Mouse (Mus musculus): ENCODE data around the gene Cbx6. TPM values are rescaled to one million over a fixed set of nuclear protein-coding genes. Genes with fewer than 3 reads are reported as not detected.

Cbx6 gene
- total RNA-seq, 2 experiments from 2014 or later, result 41.0 to 43.1 TPM

Other genes starting within 250 kb of the Cbx6 start
- gene Dmc1, start 229.6 kb downstream of the Cbx6 start, total RNA-seq (2021), result under 1 TPM; 0.50 to 0.93 TPM
- gene Fam227a, start 175.7 kb downstream of the Cbx6 start, total RNA-seq (2021), result 1 to 10 TPM; 1.5 to 2.0 TPM
- 10 to 100 TPM; 16.9 to 18.7 TPM for gene Cby1, start 175.5 kb downstream of the Cbx6 start, total RNA-seq (2021)
- 100 to 1,000 TPM; 102 to 112 TPM for gene Tomm22, start 163.8 kb downstream of the Cbx6 start, total RNA-seq (2021)
- gene Josd1, start 146.8 kb downstream of the Cbx6 start, total RNA-seq (2021), result 10 to 100 TPM; 35.9 to 40.3 TPM
- 10 to 100 TPM; 28.8 to 30.2 TPM for gene Gtpbp1, start 143.8 kb downstream of the Cbx6 start, total RNA-seq (2021)
- 10 to 100 TPM; 53.1 to 75.3 TPM for gene Sun2, start 92.2 kb downstream of the Cbx6 start, total RNA-seq (2021)
- 10 to 100 TPM; 15.0 to 16.6 TPM for gene Dnal4, start 56.8 kb downstream of the Cbx6 start, total RNA-seq (2021)
- gene Nptxr, start 29.9 kb downstream of the Cbx6 start, total RNA-seq (2021), result 1 to 10 TPM; 5.1 to 5.5 TPM
- gene Npcd, start 451 bp downstream of the Cbx6 start, total RNA-seq (2021), result under 1 TPM; 0.32 to 0.89 TPM
- gene Apobec3, start 57.0 kb upstream of the Cbx6 start, total RNA-seq (2021), result 10 to 100 TPM; 12.8 to 13.0 TPM
- 10 to 100 TPM; 20.8 to 24.7 TPM for gene Cbx7, start 136.4 kb upstream of the Cbx6 start, total RNA-seq (2021)
- gene Pdgfb, start 180.3 kb upstream of the Cbx6 start, total RNA-seq (2021), result 10 to 100 TPM; 46.1 to 47.6 TPM

All from adrenal gland, adult 18-20 months (tissue).